Mouse (Mus musculus): ENCODE data around the gene Muc5ac. TPM values are rescaled to one million over a fixed set of nuclear protein-coding genes. Genes with fewer than 3 reads are reported as not detected.

Muc5ac gene
- polyA plus RNA-seq, 1 experiment: not detected

- peak; percentile 15 to 21 for DNase-seq
- no peak for TF ChIP-seq CTCF (IDR thresholded peaks at IDR 0.05; ENCODE audit: borderline replicate concordance, insufficient read depth, low read depth, low read length)
- TF ChIP-seq POLR2A (IDR thresholded peaks at IDR 0.05; ENCODE audit: borderline replicate concordance, insufficient read depth, low read length): no peak
- Histone ChIP-seq H3K4me3 (replicated peaks; ENCODE audit: insufficient read depth, low read depth, low read length) (no peak overlapping the region), H3K27me3 (ENCODE audit: control insufficient read depth, insufficient read depth, low read length) (no peaks in the 10 kb centered on the region), H3K4me1 (ENCODE audit: control insufficient read depth, insufficient read depth, low read length) (peaks cover 13% of the 10 kb centered on the region), H3K27ac (ENCODE audit: insufficient read depth, low read length) (no peak overlapping the region)
- 21% methylated on average over 4 of the region's 4 CpGs for WGBS
Measured at GRCm38 (mm10) chr7:141815361-141815760, 26.6 kb downstream of the Muc5ac start.

GRCm38 (mm10) chr7:141817355-141818075 lies 28.7 kb downstream of the Muc5ac start:
- peaks cover 13% of the 10 kb centered on the region for H3K4me1 ChIP-seq (ENCODE audit: control insufficient read depth, insufficient read depth, low read length)
- H3K27me3 ChIP-seq (ENCODE audit: control insufficient read depth, insufficient read depth, low read length): no peaks in the 10 kb centered on the region
- no peak for TF ChIP-seq CTCF (IDR thresholded peaks at IDR 0.05; ENCODE audit: borderline replicate concordance, insufficient read depth, low read depth, low read length)
- no peak overlapping the region for H3K4me3 ChIP-seq (replicated peaks; ENCODE audit: insufficient read depth, low read depth, low read length)
- DNase-seq: peak; percentile 26 to 34
- WGBS: 46% methylated on average over 11 of the region's 11 CpGs
- no peak overlapping the region for H3K27ac ChIP-seq (ENCODE audit: insufficient read depth, low read length)

- Histone ChIP-seq H3K27ac (ENCODE audit: insufficient read depth, low read length) (no peak overlapping the region), H3K4me3 (replicated peaks; ENCODE audit: insufficient read depth, low read depth, low read length) (no peak overlapping the region), H3K4me1 (ENCODE audit: control insufficient read depth, insufficient read depth, low read length) (peaks cover 13% of the 10 kb centered on the region), H3K27me3 (ENCODE audit: control insufficient read depth, insufficient read depth, low read length) (no peaks in the 10 kb centered on the region)
- 25% methylated on average over 3 of the region's 3 CpGs for WGBS
- no peak for TF ChIP-seq POLR2A (IDR thresholded peaks at IDR 0.05; ENCODE audit: borderline replicate concordance, insufficient read depth, low read length)
- DNase-seq: peak in 1 of 2 experiments; percentile 14
Measured at GRCm38 (mm10) chr7:141818267-141818666, 29.5 kb downstream of the Muc5ac start.

GRCm38 (mm10) chr7:141822582-141823261 lies 34.0 kb downstream of the Muc5ac start:
- TF ChIP-seq CTCF (IDR thresholded peaks at IDR 0.05; ENCODE audit: borderline replicate concordance, insufficient read depth, low read depth, low read length): no peak
- TF ChIP-seq POLR2A (IDR thresholded peaks at IDR 0.05; ENCODE audit: borderline replicate concordance, insufficient read depth, low read length): no peak
- H3K27ac ChIP-seq (ENCODE audit: insufficient read depth, low read length): no peak overlapping the region
- 21% methylated on average over 4 of the region's 4 CpGs for WGBS
- DNase-seq: no peak
- H3K4me1 ChIP-seq (ENCODE audit: control insufficient read depth, insufficient read depth, low read length): peaks cover 3% of the 10 kb centered on the region; the same call in 1 of the 2 replicates
- no peaks in the 10 kb centered on the region for H3K27me3 ChIP-seq (ENCODE audit: control insufficient read depth, insufficient read depth, low read length)
- H3K4me3 ChIP-seq (replicated peaks; ENCODE audit: insufficient read depth, low read depth, low read length): no peak overlapping the region

GRCm38 (mm10) chr7:141823699-141824098 lies 34.9 kb downstream of the Muc5ac start:
- no peak for TF ChIP-seq CTCF (IDR thresholded peaks at IDR 0.05; ENCODE audit: borderline replicate concordance, insufficient read depth, low read depth, low read length)
- no peak for TF ChIP-seq POLR2A (IDR thresholded peaks at IDR 0.05; ENCODE audit: borderline replicate concordance, insufficient read depth, low read length)

GRCm38 (mm10) chr7:141824398-141824797 lies 35.6 kb downstream of the Muc5ac start:
- 92% methylated on average over 9 of the region's 9 CpGs for WGBS
- TF ChIP-seq CTCF (IDR thresholded peaks at IDR 0.05; ENCODE audit: borderline replicate concordance, insufficient read depth, low read depth, low read length) (no peak), POLR2A (IDR thresholded peaks at IDR 0.05; ENCODE audit: borderline replicate concordance, insufficient read depth, low read length) (no peak)

More at GRCm38 (mm10) chr7:141823699-141824098, 34.9 kb downstream of the Muc5ac start:
- no peaks in the 10 kb centered on the region for H3K4me1 ChIP-seq (ENCODE audit: control insufficient read depth, insufficient read depth, low read length)
- H3K27me3 ChIP-seq (ENCODE audit: control insufficient read depth, insufficient read depth, low read length): no peaks in the 10 kb centered on the region
- WGBS: 85% methylated on average over 6 of the region's 6 CpGs
- H3K4me3 ChIP-seq (replicated peaks; ENCODE audit: insufficient read depth, low read depth, low read length): no peak overlapping the region
- no peak overlapping the region for H3K27ac ChIP-seq (ENCODE audit: insufficient read depth, low read length)
- DNase-seq: no peak

GRCm38 (mm10) chr7:141835941-141836340 lies 47.2 kb downstream of the Muc5ac start:
- Histone ChIP-seq H3K27me3 (ENCODE audit: control insufficient read depth, insufficient read depth, low read length) (no peaks in the 10 kb centered on the region), H3K4me1 (ENCODE audit: control insufficient read depth, insufficient read depth, low read length) (no peaks in the 10 kb centered on the region), H3K27ac (ENCODE audit: insufficient read depth, low read length) (no peak overlapping the region), H3K4me3 (replicated peaks; ENCODE audit: insufficient read depth, low read depth, low read length) (no peak overlapping the region)
- TF ChIP-seq CTCF (IDR thresholded peaks at IDR 0.05; ENCODE audit: borderline replicate concordance, insufficient read depth, low read depth, low read length): no peak
- no peak for TF ChIP-seq POLR2A (IDR thresholded peaks at IDR 0.05; ENCODE audit: borderline replicate concordance, insufficient read depth, low read length)
- 18% methylated on average over 7 of the region's 7 CpGs for WGBS
- DNase-seq: no peak

More at GRCm38 (mm10) chr7:141824398-141824797, 35.6 kb downstream of the Muc5ac start:
- no peak for DNase-seq
- Histone ChIP-seq H3K27me3 (ENCODE audit: control insufficient read depth, insufficient read depth, low read length) (no peaks in the 10 kb centered on the region), H3K4me1 (ENCODE audit: control insufficient read depth, insufficient read depth, low read length) (no peaks in the 10 kb centered on the region), H3K27ac (ENCODE audit: insufficient read depth, low read length) (no peak overlapping the region), H3K4me3 (replicated peaks; ENCODE audit: insufficient read depth, low read depth, low read length) (no peak overlapping the region)

GRCm38 (mm10) chr7:141836423-141836822 lies 47.7 kb downstream of the Muc5ac start:
- DNase-seq: no peak
- Histone ChIP-seq H3K4me3 (replicated peaks; ENCODE audit: insufficient read depth, low read depth, low read length) (no peak overlapping the region), H3K4me1 (ENCODE audit: control insufficient read depth, insufficient read depth, low read length) (no peaks in the 10 kb centered on the region), H3K27ac (ENCODE audit: insufficient read depth, low read length) (no peak overlapping the region), H3K27me3 (ENCODE audit: control insufficient read depth, insufficient read depth, low read length) (no peaks in the 10 kb centered on the region)
- whole genome bisulfite sequencing: 34% methylated on average over 8 of the region's 8 CpGs
- TF ChIP-seq CTCF (IDR thresholded peaks at IDR 0.05; ENCODE audit: borderline replicate concordance, insufficient read depth, low read depth, low read length) (no peak), POLR2A (IDR thresholded peaks at IDR 0.05; ENCODE audit: borderline replicate concordance, insufficient read depth, low read length) (no peak)
